ENCODE assay signal across 11 mouse cellular contexts in the genomic region with DNA sequence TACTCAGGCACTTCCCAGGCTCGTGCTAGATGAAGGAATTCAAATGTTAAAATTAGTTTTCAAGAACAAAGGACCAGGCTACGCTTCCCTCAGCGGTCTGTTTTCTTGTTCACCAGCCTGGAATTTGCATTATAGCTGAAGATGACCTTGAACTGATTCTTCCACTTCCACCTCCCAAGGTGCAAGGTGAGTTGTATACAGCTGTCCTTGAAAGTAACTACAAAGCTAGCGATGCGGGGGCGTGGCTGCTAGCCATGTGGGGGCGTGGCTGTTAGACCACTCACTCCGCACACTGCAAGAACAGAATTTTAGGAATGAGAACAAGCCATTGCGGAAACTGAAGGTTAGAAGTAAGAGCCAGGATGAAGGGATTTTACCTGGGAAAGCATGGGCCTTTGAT. TPM values are rescaled to one million over a fixed set of nuclear protein-coding genes. Genes with fewer than 3 reads are reported as not detected.
DNase-seq lines count a peak whose midpoint lies in the region; ATAC-seq and TF ChIP-seq lines count a peak whose summit lies in the region.
"Had no signal": no experiment of that assay in that cellular context is flagged by ENCODE, and none has a peak within 500 bp of the region (broad histone marks: within the 10 kb centered on the region; RNA-seq: fewer than 3 reads in every experiment).

No protein-coding gene starts in this region.

- TF ChIP-seq CTCF in midbrain, postnatal 0 days (IDR thresholded peaks at IDR 0.05), result no peak
- no peak for TF ChIP-seq CTCF in thymus, adult 2 months (IDR thresholded peaks at IDR 0.05; ENCODE audit: borderline replicate concordance, control insufficient read depth, extremely low read depth, insufficient read depth, low read length, poor library complexity)

- 3% methylated on average over 9 of the region's 9 CpGs for WGBS in heart, embryonic 14.5 days
- WGBS in midbrain, embryonic 11.5 days, result 5% methylated on average over 9 of the region's 9 CpGs
- WGBS in midbrain, postnatal 0 days, result 15% methylated on average over 9 of the region's 9 CpGs
- 4% methylated on average over 9 of the region's 9 CpGs for WGBS in limb, embryonic 10.5 days
- WGBS in thymus, adult 2 months, result 60% methylated on average over 9 of the region's 9 CpGs

- no peak overlapping the region for H3K9ac ChIP-seq in heart, embryonic 14.5 days (ENCODE audit: low read length)
- H3K9ac ChIP-seq in midbrain, embryonic 11.5 days (ENCODE audit: low read length), result no peak overlapping the region
- no peak overlapping the region for H3K9ac ChIP-seq in midbrain, postnatal 0 days (replicated peaks; ENCODE audit: low read length, poor library complexity, severe bottlenecking)

- ATAC-seq in heart, embryonic 14.5 days (ENCODE audit: insufficient number of reproducible peaks, insufficient read depth, low FRiP score, low read depth), result no peak
- no peak for ATAC-seq in midbrain, embryonic 11.5 days (ENCODE audit: low FRiP score)
- ATAC-seq in midbrain, postnatal 0 days (ENCODE audit: low FRiP score), result no peak
- ATAC-seq: midbrain, embryonic 16.5 days had no signal

- no peak for DNase-seq in heart, adult 11 months
- peak; percentile 89 for DNase-seq in midbrain, embryonic 11.5 days (ENCODE audit: low spot score, missing footprints)
- no peak for DNase-seq in midbrain, postnatal 0 days (ENCODE audit: low spot score)
- DNase-seq in limb, embryonic 10.5 days (ENCODE audit: low spot score), result peak; percentile 61
- DNase-seq in testis, postnatal 10 days (ENCODE audit: low spot score), result peak; percentile 74
- DNase-seq in thymus, adult 2 months, result no peak
- DNase-seq in layer of hippocampus, adult 11-12 months (ENCODE audit: low spot score), result no peak
- DNase-seq: thymus, postnatal 25 days had no signal

- peak overlapping the region in 1 of 2 experiments; percentile 13; a peak in 1 of 4 replicates for H3K4me3 ChIP-seq in heart, embryonic 14.5 days (ENCODE audit: control insufficient read depth in 1 of 2, insufficient read depth in 1 of 2, low read depth in 1 of 2, low read length in 2 of 2)
- no peak overlapping the region for H3K4me3 ChIP-seq in midbrain, embryonic 11.5 days (ENCODE audit: low read depth, low read length)
- H3K4me3 ChIP-seq in midbrain, postnatal 0 days (ENCODE audit: low read depth, low read length), result no peak overlapping the region
- H3K4me3 ChIP-seq in limb, embryonic 10.5 days, result no peak overlapping the region
- no peak overlapping the region for H3K4me3 ChIP-seq in thymus, adult 2 months (ENCODE audit: control insufficient read depth, insufficient read depth, low read length)

- H3K4me1 ChIP-seq in heart, embryonic 14.5 days (ENCODE audit: control insufficient read depth in 2 of 2, insufficient read depth in 2 of 2, low read length in 2 of 2), result peaks cover 3 to 11% of the 10 kb centered on the region in 2 experiments; a peak in 2 of 4 replicates
- peaks cover 3% of the 10 kb centered on the region; the same call in 1 of the 2 replicates for H3K4me1 ChIP-seq in midbrain, embryonic 11.5 days (ENCODE audit: control insufficient read depth, insufficient read depth, low read length)
- H3K4me1 ChIP-seq in midbrain, postnatal 0 days (ENCODE audit: insufficient read depth, low read length), result no peaks in the 10 kb centered on the region
- peaks cover 13% of the 10 kb centered on the region for H3K4me1 ChIP-seq in limb, embryonic 10.5 days
- H3K4me1 ChIP-seq in thymus, adult 2 months (replicated peaks; ENCODE audit: control insufficient read depth, insufficient read depth, low read length), result no peaks in the 10 kb centered on the region; the same call in 1 of the 2 replicates

- no peaks in the 10 kb centered on the region for H3K9me3 ChIP-seq in heart, embryonic 14.5 days (ENCODE audit: control insufficient read depth, low read length)
- H3K9me3 ChIP-seq in midbrain, embryonic 11.5 days (ENCODE audit: control insufficient read depth, low read length), result no peaks in the 10 kb centered on the region
- no peaks in the 10 kb centered on the region for H3K9me3 ChIP-seq in midbrain, postnatal 0 days (ENCODE audit: low read length)
- H3K9me3 ChIP-seq in limb, embryonic 10.5 days (replicated peaks), result no peaks in the 10 kb centered on the region

- peak overlapping the region; percentile 53 for H3K4me2 ChIP-seq in heart, embryonic 14.5 days (ENCODE audit: low read length)
- no peak overlapping the region for H3K4me2 ChIP-seq in midbrain, embryonic 11.5 days
- H3K4me2 ChIP-seq in midbrain, postnatal 0 days (ENCODE audit: low read depth, low read length, poor library complexity, severe bottlenecking), result no peak overlapping the region

- no peak for TF ChIP-seq POLR2A in thymus, adult 2 months (IDR thresholded peaks at IDR 0.05; ENCODE audit: control insufficient read depth, extremely low read depth, insufficient read depth, low read length, poor library complexity)

- no peak overlapping the region for H3K27ac ChIP-seq in heart, embryonic 14.5 days (replicated peaks in 1 of 2; ENCODE audit: control insufficient read depth in 1 of 2, insufficient read depth in 1 of 2, low read depth in 2 of 2, low read length in 2 of 2)
- H3K27ac ChIP-seq in midbrain, embryonic 11.5 days (ENCODE audit: low read depth, low read length), result no peak overlapping the region
- no peak overlapping the region for H3K27ac ChIP-seq in midbrain, postnatal 0 days (ENCODE audit: low read depth, low read length)
- H3K27ac ChIP-seq in limb, embryonic 10.5 days, result no peak overlapping the region
- no peak overlapping the region for H3K27ac ChIP-seq in thymus, adult 2 months (ENCODE audit: control insufficient read depth, insufficient read depth, low read length)

- no peaks in the 10 kb centered on the region for H3K36me3 ChIP-seq in heart, embryonic 14.5 days (ENCODE audit: control insufficient read depth, insufficient read depth, low read length)
- no peaks in the 10 kb centered on the region for H3K36me3 ChIP-seq in midbrain, embryonic 11.5 days (ENCODE audit: control insufficient read depth, insufficient read depth, low read length)
- H3K36me3 ChIP-seq in midbrain, postnatal 0 days (ENCODE audit: insufficient read depth, low read length), result no peaks in the 10 kb centered on the region
- H3K36me3 ChIP-seq in limb, embryonic 10.5 days, result no peaks in the 10 kb centered on the region
- no peaks in the 10 kb centered on the region for H3K36me3 ChIP-seq in thymus, adult 2 months (ENCODE audit: control insufficient read depth, insufficient read depth, low read length)
- H3K36me3 ChIP-seq: G1E had no signal

- peaks cover 37% of the 10 kb centered on the region for H3K27me3 ChIP-seq in heart, embryonic 14.5 days (ENCODE audit: control insufficient read depth, insufficient read depth, low read length)
- H3K27me3 ChIP-seq in midbrain, embryonic 11.5 days (ENCODE audit: control insufficient read depth, insufficient read depth, low read length), result peaks cover 27% of the 10 kb centered on the region
- peaks cover 12% of the 10 kb centered on the region for H3K27me3 ChIP-seq in midbrain, postnatal 0 days (ENCODE audit: insufficient read depth, low read length)
- peaks cover 61% of the 10 kb centered on the region for H3K27me3 ChIP-seq in limb, embryonic 10.5 days (ENCODE audit: low read depth, poor library complexity, severe bottlenecking)
- H3K27me3 ChIP-seq in thymus, adult 2 months (ENCODE audit: control insufficient read depth, insufficient read depth, low read length), result peaks cover 4% of the 10 kb centered on the region; the same call in 1 of the 2 replicates

RNA-seq across cellular contexts. Expression of a gene that starts 1.2 kb away (rescaled TPM):
- polyA plus RNA-seq in heart, embryonic 14.5 days (2014; fragmentation: Nextera tagmentation; extraction: Ambion mirVana), result not detected in 2 replicates
- polyA plus RNA-seq in midbrain, embryonic 11.5 days (2014; fragmentation: Nextera tagmentation; extraction: Ambion mirVana), result not detected in 2 replicates
- total RNA-seq in midbrain, postnatal 0 days (2014; rRNA removed), result 0.47 TPM in 1 of 2 replicates, not detected in the other
- polyA plus RNA-seq in midbrain, postnatal 0 days (2015; fragmentation: Nextera tagmentation; extraction: Ambion mirVana), result 0.09 TPM in 1 of 2 replicates, not detected in the other
- 0.13 TPM in 1 of 2 replicates, not detected in the other for polyA plus RNA-seq in limb, embryonic 10.5 days (2016; fragmentation: Nextera tagmentation; extraction: Ambion mirVana)
- polyA plus RNA-seq in thymus, adult 2 months (2012; rRNA removed), result 0.22 and 0.24 TPM in 2 replicates
- total RNA-seq: G1E had no signal
- polyA plus RNA-seq: G1E; midbrain, embryonic 16.5 days had no signal

RNA-seq across cellular contexts. Expression of a gene that starts 53.8 kb away (rescaled TPM):
- polyA plus RNA-seq in heart, embryonic 14.5 days (2014; fragmentation: Nextera tagmentation; extraction: Ambion mirVana), result 23.6 and 23.9 TPM in 2 replicates
- 11.7 and 13.8 TPM in 2 replicates for polyA plus RNA-seq in midbrain, embryonic 11.5 days (2014; fragmentation: Nextera tagmentation; extraction: Ambion mirVana)
- total RNA-seq in midbrain, postnatal 0 days (2014; rRNA removed), result 12.1 and 32.1 TPM in 2 replicates
- polyA plus RNA-seq in midbrain, postnatal 0 days (2015; fragmentation: Nextera tagmentation; extraction: Ambion mirVana), result 9.8 and 10.6 TPM in 2 replicates
- polyA plus RNA-seq in limb, embryonic 10.5 days (2016; fragmentation: Nextera tagmentation; extraction: Ambion mirVana), result 31.2 and 32.9 TPM in 2 replicates
- polyA plus RNA-seq in thymus, adult 2 months (2012; rRNA removed), result 9.4 and 14.7 TPM in 2 replicates
- polyA plus RNA-seq: G1E had no signal

Comparison
In these comparisons a context has a peak if more than half of its experiments do, and no peak if none do; other contexts are left out.
1. DNase-seq: peak in midbrain, embryonic 11.5 days (single experiment), limb, embryonic 10.5 days (single experiment) and testis, postnatal 10 days (single experiment); none in heart, adult 11 months (single experiment), midbrain, postnatal 0 days (single experiment), thymus, adult 2 months (single experiment) and layer of hippocampus, adult 11-12 months (single experiment).